Mouse (Mus musculus): ENCODE data around the gene Pik3ip1. TPM values are rescaled to one million over a fixed set of nuclear protein-coding genes. Genes with fewer than 3 reads are reported as not detected.
A peak's percentile ranks its signal among the peaks of the same experiment; 100 is the strongest.

Gene Pik3ip1
- total RNA-seq, 2 experiments from 2014 or later: 25.7 to 26.5 TPM

- peak; percentile 94 to 97 for DNase-seq (ENCODE audit: low spot score in 2 of 2)
Observed at GRCm38 (mm10) chr11:3331756-3332642, 1.8 kb downstream of the Pik3ip1 start.

DNA sequence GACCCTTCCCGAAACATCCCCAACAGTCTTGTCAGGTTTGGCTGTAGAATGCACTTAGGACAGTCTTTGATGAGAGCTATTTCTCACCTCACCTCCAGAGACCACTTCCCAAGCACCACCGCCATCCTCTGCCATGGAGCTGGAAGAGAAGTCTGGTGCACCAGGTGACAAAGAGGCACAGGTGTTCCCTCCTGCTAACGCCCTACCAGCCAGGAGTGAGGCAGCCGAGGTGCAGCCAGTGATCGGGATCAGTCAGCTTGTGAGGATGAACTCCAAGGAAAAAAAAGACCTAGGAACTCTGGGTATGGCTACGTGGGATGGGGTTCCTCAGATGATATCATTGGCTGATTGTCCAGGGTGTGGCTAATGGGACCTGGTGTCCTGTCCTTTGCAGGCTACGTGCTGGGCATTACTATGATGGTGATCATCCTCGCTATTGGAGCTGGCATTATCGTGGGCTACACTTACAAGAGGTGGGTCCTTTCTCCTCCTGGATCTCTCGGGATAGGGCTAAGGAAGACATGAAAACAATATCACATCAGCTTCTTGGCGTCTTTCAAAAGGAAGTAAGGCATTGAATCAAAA is 3.0 kb downstream of the Pik3ip1 start:
- intact Hi-C loops (cut with DNase I): no loop called here
- no peak for DNase-seq (ENCODE audit: low spot score in 2 of 2)

More at GRCm38 (mm10) chr11:3331756-3332642, 1.8 kb downstream of the Pik3ip1 start:
- intact Hi-C loops (cut with DNase I): no loop called here

GRCm38 (mm10) chr11:3334141-3334710 is 4.0 kb downstream of the Pik3ip1 start:
- no peak for DNase-seq (ENCODE audit: low spot score in 2 of 2)
- intact Hi-C loops (cut with DNase I): no loop called here

GRCm38 (mm10) chr11:3334711-3335316 is 4.6 kb downstream of the Pik3ip1 start:
- intact Hi-C loops (cut with DNase I): no loop called here

GRCm38 (mm10) chr11:3335651-3336216 is 5.5 kb downstream of the Pik3ip1 start:
- intact Hi-C loops (cut with DNase I): no loop called here
- peak in 1 of 2 experiments; percentile 57 for DNase-seq (ENCODE audit: low spot score in 2 of 2)

More at GRCm38 (mm10) chr11:3334711-3335316, 4.6 kb downstream of the Pik3ip1 start:
- no peak for DNase-seq (ENCODE audit: low spot score in 2 of 2)

DNA sequence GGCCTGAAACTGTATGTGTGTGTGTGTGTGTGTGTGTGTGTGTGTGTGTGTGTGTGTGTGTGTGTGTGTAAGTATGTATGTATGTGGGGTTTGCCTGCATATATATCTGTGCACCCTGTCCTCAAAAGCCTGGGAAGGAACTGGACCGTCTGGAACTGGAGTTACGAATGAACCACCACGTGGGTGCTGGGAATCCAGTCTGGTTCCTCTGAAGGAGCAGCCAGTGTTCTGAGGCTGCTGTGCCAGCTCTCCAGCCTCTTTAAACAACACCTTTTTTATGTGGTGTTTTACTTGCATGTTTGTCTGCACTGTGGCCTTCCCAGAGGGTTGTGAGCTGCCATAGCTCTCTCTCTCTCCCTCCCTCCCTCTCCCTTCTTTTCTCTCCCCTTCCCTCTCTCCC is 6.4 kb downstream of the Pik3ip1 start:
- intact Hi-C loops (cut with DNase I): no loop called here

GRCm38 (mm10) chr11:3337173-3337955 is 7.2 kb downstream of the Pik3ip1 start:
- intact Hi-C loops (cut with DNase I): no loop called here
- peak; percentile 54 to 91 for DNase-seq (ENCODE audit: low spot score in 2 of 2)

More for the DNA sequence above, 6.4 kb downstream of the Pik3ip1 start:
- DNase-seq (ENCODE audit: low spot score in 2 of 2): no peak

- DNase-seq (ENCODE audit: low spot score in 2 of 2): no peak
- intact Hi-C loops (cut with DNase I): no loop called here
Observed at GRCm38 (mm10) chr11:3337961-3338360, 7.8 kb downstream of the Pik3ip1 start.

DNA sequence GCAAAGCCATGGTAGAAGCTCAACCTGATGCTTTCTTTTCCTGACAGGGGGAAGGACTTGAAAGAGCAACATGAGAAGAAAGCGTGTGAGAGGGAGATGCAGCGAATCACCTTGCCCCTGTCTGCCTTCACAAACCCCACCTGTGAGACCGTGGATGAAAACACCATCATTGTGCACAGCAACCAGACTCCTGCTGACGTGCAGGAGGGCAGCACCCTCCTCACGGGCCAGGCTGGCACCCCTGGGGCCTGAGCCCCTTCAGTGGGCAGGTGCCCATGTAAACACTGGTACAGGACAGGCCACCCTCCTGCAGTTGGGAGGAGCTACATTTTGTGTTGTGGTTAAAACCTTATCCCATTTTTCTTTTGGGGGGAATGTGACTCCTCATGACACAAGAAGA is 11.3 kb downstream of the Pik3ip1 start:
- DNase-seq (ENCODE audit: low spot score in 2 of 2): no peak
- intact Hi-C loops (cut with DNase I): no loop called here

- no peak for DNase-seq (ENCODE audit: low spot score in 2 of 2)
- intact Hi-C loops (cut with DNase I): loop anchor here (5.0 kb wide), 1 partner anchor 62 kb away; the partner anchor contains the start of gene Limk2
Observed at GRCm38 (mm10) chr11:3344916-3345315, 14.7 kb downstream of the Pik3ip1 start.

GRCm38 (mm10) chr11:3346351-3346750 is 16.1 kb downstream of the Pik3ip1 start:
- intact Hi-C loops (cut with DNase I): loop anchor here (5.0 kb wide), 1 partner anchor 61 kb away; the partner anchor contains the start of gene Limk2
- no peak for DNase-seq (ENCODE audit: low spot score in 2 of 2)

DNA sequence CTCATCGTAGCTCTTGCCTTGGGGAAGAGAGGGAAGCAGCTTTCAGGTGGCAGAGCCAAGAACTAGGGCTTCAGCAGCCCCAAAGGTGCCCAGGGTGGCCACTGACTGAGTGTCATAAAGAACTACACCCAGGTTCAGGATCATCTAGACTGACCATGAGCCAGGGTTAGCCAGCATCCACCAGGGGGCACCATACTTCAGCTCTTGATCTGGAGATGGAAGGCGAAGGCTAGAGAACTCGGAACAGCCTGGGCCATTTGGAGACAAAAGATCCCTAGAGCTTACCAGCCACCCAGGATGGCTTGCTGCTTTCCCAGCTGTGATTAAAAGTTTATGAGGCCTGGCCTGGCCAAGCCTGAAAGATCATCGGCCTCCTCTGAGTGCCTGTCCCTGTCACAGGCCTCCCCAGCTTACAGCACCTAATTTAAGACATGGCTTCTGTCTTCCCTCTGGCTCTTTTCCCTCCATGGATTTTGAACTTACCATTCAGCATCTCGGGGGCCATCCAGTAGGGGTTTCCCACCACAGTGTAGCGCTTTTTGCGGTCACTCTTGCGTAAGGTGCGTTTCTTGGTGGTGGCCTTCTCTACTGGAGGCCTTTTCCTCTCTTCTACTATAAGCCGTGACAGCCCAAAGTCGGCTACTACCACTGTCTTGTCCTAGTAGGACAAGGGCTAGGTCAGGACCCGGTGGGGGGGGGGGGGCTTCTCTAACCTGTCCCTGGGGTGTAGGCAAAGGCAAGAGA is 17.1 kb downstream of the Pik3ip1 start:
- intact Hi-C loops (cut with DNase I): loop anchor here (5.0 kb wide), 1 partner anchor 60 kb away; the partner anchor contains the start of gene Limk2
- peak; percentile 82 to 85 for DNase-seq (ENCODE audit: low spot score in 2 of 2)

- intact Hi-C loops (cut with DNase I): loop anchor here (5.0 kb wide), 1 partner anchor 59 kb away; the partner anchor contains the start of gene Limk2
- DNase-seq (ENCODE audit: low spot score in 2 of 2): no peak
Observed at GRCm38 (mm10) chr11:3347835-3348195, 17.6 kb downstream of the Pik3ip1 start.

DNA sequence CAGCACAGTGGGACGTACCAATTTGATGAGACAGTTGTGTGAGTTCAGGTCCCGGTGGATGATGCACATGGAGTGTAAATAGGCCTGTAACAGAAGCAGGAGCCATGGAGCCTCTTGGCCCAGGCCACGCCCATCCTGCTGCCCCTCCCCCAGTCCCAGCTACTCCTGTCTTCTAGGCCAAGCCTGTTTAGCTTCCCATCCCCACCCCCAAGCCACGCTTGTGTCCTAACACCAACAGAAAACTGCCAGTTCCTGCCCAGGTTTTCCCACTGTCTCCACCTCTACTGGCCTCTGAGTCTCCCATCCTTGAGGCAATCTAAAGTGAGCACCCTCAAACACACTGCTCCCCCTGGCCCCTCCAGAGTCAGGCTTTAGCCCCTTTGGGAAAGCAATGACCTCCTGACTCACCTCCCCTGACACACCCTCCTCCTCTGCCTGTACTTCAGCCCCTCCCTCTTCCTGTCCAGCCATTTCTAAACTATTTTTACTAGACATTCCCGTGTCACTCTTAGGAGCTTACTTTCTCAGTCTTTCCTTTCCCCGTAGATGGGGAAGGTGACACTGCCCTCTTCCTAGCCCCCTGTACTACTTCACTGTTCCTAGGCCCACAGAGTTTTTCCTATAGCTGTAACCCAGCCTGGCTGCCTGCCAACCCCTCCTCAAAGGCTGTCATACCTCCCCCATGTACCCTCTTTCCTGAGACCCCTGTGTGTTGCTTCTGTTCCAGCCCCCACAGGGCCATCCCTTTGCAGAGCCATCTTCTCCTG is 18.6 kb downstream of the Pik3ip1 start:
- DNase-seq (ENCODE audit: low spot score in 2 of 2): no peak
- intact Hi-C loops (cut with DNase I): loop anchor here (5.0 kb wide), 1 partner anchor 59 kb away; the partner anchor contains the start of gene Limk2

DNA sequence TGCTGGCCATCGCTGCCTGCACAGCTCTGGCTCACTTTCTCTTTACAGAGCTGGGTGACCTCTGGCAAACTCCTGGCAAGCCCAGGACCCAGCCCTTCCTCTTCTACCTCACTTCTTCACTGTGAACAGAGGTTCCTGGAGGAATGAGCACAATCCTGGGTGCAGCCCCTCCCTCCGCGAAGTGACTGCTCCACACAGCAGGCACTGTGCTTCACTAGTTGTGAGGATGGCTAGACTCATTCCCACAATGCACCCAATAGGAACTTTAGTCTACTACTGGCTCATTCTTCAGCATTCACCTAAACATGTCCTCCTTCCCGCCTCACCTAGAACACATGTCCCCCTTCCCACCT is 19.1 kb downstream of the Pik3ip1 start:
- no peak for DNase-seq (ENCODE audit: low spot score in 2 of 2)
- intact Hi-C loops (cut with DNase I): loop anchor here (5.0 kb wide), 1 partner anchor 58 kb away; the partner anchor contains the start of gene Limk2

DNA sequence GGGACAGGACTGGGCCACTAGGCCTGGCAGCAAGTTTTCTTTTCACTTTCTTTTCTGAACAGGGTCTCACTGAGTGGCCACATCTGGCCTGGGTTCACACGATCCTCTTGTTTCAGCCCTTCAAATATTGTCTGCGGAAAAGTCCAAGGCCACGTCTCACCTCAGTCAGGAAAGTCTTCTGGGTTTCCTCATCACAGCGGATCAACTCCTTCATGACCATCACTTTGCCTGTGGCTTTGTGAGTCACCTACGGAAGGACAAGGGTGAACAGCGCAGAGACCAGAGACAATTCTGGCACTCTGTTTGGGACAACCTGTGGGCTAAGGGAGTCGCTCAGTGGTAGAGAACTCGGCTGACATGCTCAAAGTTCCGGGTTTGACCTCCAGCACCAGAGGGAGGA is 21.9 kb downstream of the Pik3ip1 start:
- DNase-seq (ENCODE audit: low spot score in 2 of 2): no peak
- intact Hi-C loops (cut with DNase I): no loop called here

DNA sequence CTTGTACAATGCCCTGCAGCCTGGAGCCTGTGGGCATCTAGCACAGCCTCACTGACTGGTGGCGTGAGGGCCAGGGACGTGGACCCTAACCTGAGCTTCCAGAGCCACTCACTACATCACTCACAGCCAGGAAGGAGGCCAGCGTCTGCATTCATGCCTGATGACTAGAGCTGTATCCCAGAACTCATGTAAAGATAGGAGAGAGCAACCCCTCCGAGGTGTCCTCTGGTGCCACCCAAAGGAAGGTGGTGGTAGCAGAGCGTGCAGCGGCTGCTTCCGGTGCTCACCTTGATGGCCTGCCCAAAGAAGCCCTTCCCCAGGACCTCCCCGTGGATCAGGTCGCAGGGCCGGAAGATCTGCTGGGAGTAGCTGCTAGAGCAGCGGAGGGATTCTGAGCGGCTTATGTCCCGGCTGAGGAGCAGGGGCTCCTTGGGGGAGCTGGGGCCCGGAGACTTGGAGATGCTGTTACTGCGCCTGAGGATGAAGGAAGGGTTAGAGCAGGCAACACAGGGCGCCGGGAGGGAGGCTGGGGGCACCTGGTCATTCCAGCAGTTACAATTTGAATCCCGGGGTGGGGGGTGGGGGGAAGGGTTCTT is 22.9 kb downstream of the Pik3ip1 start:
- intact Hi-C loops (cut with DNase I): no loop called here
- no peak for DNase-seq (ENCODE audit: low spot score in 2 of 2)
